Mouse (Mus musculus): ENCODE measurements around the gene Smap1. TPM values are rescaled to one million over a fixed set of nuclear protein-coding genes. Genes with fewer than 3 reads are reported as not detected.

The Smap1 gene
- polyA plus RNA-seq, 1 experiment from 2014 or later: 35.6 TPM

GRCm38 (mm10) chr1:23944076-23944475 is 22.0 kb upstream of the Smap1 start:
- H3K27ac ChIP-seq: no peak overlapping the region
- WGBS (ENCODE audit: insufficient replicate concordance): 77% methylated on average over 1 of the region's 1 CpGs
- H3K4me3 ChIP-seq: no peak overlapping the region
- no peak overlapping the region for H3K9ac ChIP-seq
- H3K9me3 ChIP-seq (replicated peaks): no peaks in the 10 kb centered on the region
- H3K4me1 ChIP-seq: no peaks in the 10 kb centered on the region
- no peak overlapping the region for H3K4me2 ChIP-seq
- no peaks in the 10 kb centered on the region for H3K27me3 ChIP-seq (replicated peaks)
- no peaks in the 10 kb centered on the region for H3K36me3 ChIP-seq
- no peak for ATAC-seq

DNA sequence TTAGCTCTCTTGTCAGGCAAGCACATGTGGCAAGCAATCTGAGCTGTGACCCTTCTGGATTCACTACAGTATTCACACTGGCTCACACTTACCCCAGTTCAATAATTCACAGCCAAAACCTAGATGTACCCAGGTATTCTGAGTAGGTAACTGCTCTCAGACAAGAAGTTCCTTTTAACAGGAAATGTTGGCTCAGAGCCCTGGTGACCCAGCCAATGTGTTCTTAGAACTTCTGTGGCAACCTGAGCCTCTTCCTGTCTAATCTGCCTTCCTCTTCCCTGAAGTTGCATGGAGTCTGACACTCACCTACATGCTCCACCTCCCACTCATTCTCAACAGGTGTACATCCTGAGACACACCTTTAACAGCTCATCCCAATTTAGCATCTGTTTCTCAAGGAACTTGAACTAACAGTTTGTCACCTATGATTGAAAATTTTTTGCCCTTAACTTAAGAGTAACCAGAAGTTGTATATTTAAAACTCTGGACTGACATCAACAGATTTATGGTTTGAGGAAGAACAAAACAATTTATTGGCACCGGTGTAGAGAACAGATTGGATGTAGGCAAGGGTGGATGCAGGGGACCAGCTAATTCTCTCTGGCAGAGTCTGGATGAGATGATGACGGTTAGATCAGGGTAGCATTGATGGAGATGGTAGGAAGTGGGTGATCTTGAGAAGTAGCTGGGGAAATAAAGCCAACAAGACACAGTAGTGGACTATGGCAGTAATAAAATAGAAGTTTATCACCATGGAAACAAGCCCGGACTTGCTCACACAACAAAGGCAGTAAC is 21.2 kb upstream of the Smap1 start:
- 74% methylated on average over 3 of the region's 3 CpGs for WGBS (ENCODE audit: insufficient replicate concordance)
- H3K27me3 ChIP-seq (replicated peaks): no peaks in the 10 kb centered on the region
- no peak overlapping the region for H3K4me2 ChIP-seq
- ATAC-seq: no peak
- no peaks in the 10 kb centered on the region for H3K4me1 ChIP-seq
- no peak overlapping the region for H3K4me3 ChIP-seq
- no peaks in the 10 kb centered on the region for H3K9me3 ChIP-seq (replicated peaks)
- H3K36me3 ChIP-seq: no peaks in the 10 kb centered on the region
- H3K9ac ChIP-seq: no peak overlapping the region
- H3K27ac ChIP-seq: no peak overlapping the region

- Histone ChIP-seq H3K4me1 (no peaks in the 10 kb centered on the region), H3K4me3 (no peak overlapping the region), H3K27ac (no peak overlapping the region), H3K9me3 (replicated peaks) (no peaks in the 10 kb centered on the region), H3K9ac (no peak overlapping the region), H3K27me3 (replicated peaks) (no peaks in the 10 kb centered on the region), H3K4me2 (no peak overlapping the region), H3K36me3 (no peaks in the 10 kb centered on the region)
- no peak for ATAC-seq
- WGBS (ENCODE audit: insufficient replicate concordance): 37% methylated on average over 4 of the region's 4 CpGs
These were observed 13.3 kb upstream of the Smap1 start for GRCm38 (mm10) chr1:23935408-23935762.

- H3K4me3 ChIP-seq: no peak overlapping the region
- H3K4me2 ChIP-seq: no peak overlapping the region
- no peaks in the 10 kb centered on the region for H3K36me3 ChIP-seq
- no peaks in the 10 kb centered on the region for H3K9me3 ChIP-seq (replicated peaks)
- 58% methylated on average over 8 of the region's 8 CpGs for WGBS (ENCODE audit: insufficient replicate concordance)
- H3K27ac ChIP-seq: no peak overlapping the region
- no peaks in the 10 kb centered on the region for H3K4me1 ChIP-seq
- no peak overlapping the region for H3K9ac ChIP-seq
- no peak for ATAC-seq
- H3K27me3 ChIP-seq (replicated peaks): no peaks in the 10 kb centered on the region
These were observed 12.7 kb upstream of the Smap1 start for GRCm38 (mm10) chr1:23934669-23935407.

DNA sequence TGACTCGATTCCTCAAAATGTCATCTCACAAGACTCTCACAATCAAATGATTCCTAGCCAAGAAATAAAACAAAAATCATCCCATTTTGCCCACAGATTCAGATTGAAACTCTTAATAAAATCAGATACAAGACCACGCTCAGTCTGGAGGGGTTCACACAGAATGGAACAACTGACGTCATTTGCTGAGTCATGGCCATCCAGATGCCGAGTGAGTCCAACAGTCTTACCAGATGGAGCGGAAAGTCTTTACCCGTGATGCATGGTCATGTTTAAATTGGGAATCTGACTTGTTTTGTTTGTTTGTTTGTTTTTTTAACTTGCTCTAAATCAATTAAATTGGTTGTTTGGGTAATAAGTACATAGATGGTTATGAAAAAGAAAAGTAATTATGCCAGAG is 7.3 kb upstream of the Smap1 start:
- ATAC-seq: no peak
- WGBS (ENCODE audit: insufficient replicate concordance): 66% methylated on average over 6 of the region's 6 CpGs

DNA sequence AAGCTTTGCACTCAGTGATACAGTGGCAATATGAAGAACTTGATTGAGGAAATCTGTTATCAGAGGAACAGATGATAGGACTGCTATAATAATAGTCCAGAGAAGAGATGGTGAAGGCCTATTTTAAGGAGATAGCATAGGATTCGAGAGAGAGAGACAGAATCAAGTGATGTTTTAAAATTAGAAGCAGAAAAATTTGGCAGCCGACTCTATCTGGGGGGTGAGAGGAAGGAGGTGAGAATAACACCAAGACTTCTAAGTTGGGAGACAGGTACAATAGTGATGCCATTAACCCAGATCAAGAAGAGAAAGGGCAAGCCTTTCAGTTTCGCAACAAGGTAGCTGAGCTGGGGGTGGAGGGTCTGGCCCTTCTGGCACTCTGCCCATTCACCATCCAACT is 6.3 kb upstream of the Smap1 start:
- H3K4me1 ChIP-seq: peaks cover 5% of the 10 kb centered on the region
- H3K27ac ChIP-seq: no peak overlapping the region
- H3K4me2 ChIP-seq: no peak overlapping the region
- H3K4me3 ChIP-seq: no peak overlapping the region
- ATAC-seq: no peak
- H3K36me3 ChIP-seq: no peaks in the 10 kb centered on the region
- H3K9ac ChIP-seq: no peak overlapping the region
- no peaks in the 10 kb centered on the region; the same call in 1 of the 2 replicates for H3K9me3 ChIP-seq (replicated peaks)
- WGBS (ENCODE audit: insufficient replicate concordance): 71% methylated on average over 3 of the region's 3 CpGs
- H3K27me3 ChIP-seq (replicated peaks): no peaks in the 10 kb centered on the region

More for the DNA sequence above, 7.3 kb upstream of the Smap1 start:
- H3K4me1 ChIP-seq: no peaks in the 10 kb centered on the region
- no peak overlapping the region for H3K27ac ChIP-seq
- H3K27me3 ChIP-seq (replicated peaks): no peaks in the 10 kb centered on the region
- H3K9ac ChIP-seq: no peak overlapping the region
- H3K9me3 ChIP-seq (replicated peaks): no peaks in the 10 kb centered on the region; the same call in 1 of the 2 replicates
- no peak overlapping the region for H3K4me2 ChIP-seq
- no peaks in the 10 kb centered on the region for H3K36me3 ChIP-seq
- no peak overlapping the region for H3K4me3 ChIP-seq

DNA sequence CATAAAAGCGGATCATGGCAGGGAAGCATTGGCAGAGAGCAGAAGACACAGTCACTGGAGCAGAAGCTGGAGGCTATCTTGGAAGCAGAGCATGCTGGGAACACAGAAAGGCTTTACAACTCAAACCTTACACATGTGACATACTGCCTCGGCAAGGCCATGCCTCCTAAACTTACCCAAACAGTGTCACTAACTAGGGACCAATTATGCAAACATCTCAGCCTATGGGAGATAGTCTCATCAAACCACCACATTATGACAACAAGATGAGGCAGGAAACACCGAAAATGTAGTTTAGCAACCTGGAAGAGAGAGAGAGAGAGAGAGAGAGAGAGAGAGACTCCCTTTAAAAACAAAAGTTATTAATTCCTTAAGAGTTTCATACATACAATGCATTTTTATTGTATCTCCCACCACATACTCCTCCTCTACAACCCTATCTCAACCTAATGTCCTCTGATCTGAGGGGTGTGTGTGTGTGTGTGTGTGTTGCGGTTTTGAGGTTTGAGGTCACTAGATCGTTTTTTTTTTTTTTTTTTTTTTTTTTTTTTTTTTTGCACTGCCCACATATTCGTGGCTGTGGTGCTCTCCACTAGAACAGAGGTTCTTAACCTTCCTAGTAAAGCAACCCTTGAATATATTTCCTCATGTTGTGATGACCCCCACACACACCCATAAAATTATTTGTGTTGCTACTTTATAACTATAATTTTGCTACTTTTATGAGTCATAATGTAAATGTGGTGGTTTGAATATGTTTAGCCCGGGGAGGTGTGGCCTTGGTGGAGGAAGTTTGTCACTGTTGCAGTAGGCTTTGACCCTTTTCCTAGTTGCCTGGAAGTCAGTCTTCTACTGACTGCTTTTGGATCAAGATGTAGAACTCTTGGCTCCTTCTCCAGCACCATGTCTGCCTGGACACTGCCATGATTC is 1.9 kb upstream of the Smap1 start:
- Histone ChIP-seq H3K27me3 (replicated peaks) (no peaks in the 10 kb centered on the region), H3K27ac (no peak overlapping the region), H3K9me3 (replicated peaks) (no peaks in the 10 kb centered on the region; the same call in 1 of the 2 replicates), H3K4me3 (no peak overlapping the region), H3K4me2 (no peak overlapping the region), H3K9ac (no peak overlapping the region), H3K4me1 (peaks cover 39% of the 10 kb centered on the region), H3K36me3 (no peaks in the 10 kb centered on the region)
- ATAC-seq: no peak
- 39% methylated on average over 7 of the region's 7 CpGs for WGBS (ENCODE audit: insufficient replicate concordance)

DNA sequence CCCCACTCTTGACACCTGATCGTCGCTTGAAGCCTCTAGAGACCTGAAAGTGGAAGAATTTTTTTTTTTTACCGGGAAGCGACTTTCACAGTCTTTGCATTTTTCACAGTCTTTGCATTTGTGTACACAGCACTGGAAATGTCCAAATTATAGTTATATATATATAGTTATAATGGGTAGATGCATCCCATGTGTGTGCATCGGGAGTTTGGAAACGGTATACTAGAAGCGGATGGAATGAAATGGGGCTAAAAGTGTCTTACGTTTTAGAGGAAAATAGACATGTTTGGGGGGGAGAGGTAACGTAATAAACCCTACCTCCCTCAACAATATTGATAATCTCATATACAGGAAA is 390 bp upstream of the Smap1 start:
- H3K9ac ChIP-seq: peak overlapping the region; percentile 97
- no peaks in the 10 kb centered on the region for H3K36me3 ChIP-seq
- peak overlapping the region; percentile 72 for H3K4me2 ChIP-seq
- H3K27me3 ChIP-seq (replicated peaks): no peaks in the 10 kb centered on the region
- WGBS (ENCODE audit: insufficient replicate concordance): 29% methylated on average over 9 of the region's 9 CpGs
- H3K27ac ChIP-seq: peak overlapping the region; percentile 17; the same call in 1 of the 2 replicates
- H3K4me3 ChIP-seq: peak overlapping the region; percentile 96
- H3K9me3 ChIP-seq (replicated peaks): no peaks in the 10 kb centered on the region; the same call in 1 of the 2 replicates
- ATAC-seq: no peak
- H3K4me1 ChIP-seq: peaks cover 53% of the 10 kb centered on the region

GRCm38 (mm10) chr1:23920275-23920674 is 1.8 kb downstream of the Smap1 start:
- Histone ChIP-seq H3K9ac (peak overlapping the region; percentile 97), H3K27me3 (replicated peaks) (no peaks in the 10 kb centered on the region), H3K36me3 (no peaks in the 10 kb centered on the region), H3K4me2 (peak overlapping the region; percentile 72), H3K4me1 (peaks cover 75% of the 10 kb centered on the region), H3K9me3 (replicated peaks) (no peaks in the 10 kb centered on the region), H3K4me3 (peak overlapping the region; percentile 96; the same call in 1 of the 2 replicates), H3K27ac (peak overlapping the region; percentile 43; the same call in 1 of the 2 replicates)
- 34% methylated on average over 2 of the region's 2 CpGs for WGBS (ENCODE audit: insufficient replicate concordance)
- no peak for ATAC-seq

DNA sequence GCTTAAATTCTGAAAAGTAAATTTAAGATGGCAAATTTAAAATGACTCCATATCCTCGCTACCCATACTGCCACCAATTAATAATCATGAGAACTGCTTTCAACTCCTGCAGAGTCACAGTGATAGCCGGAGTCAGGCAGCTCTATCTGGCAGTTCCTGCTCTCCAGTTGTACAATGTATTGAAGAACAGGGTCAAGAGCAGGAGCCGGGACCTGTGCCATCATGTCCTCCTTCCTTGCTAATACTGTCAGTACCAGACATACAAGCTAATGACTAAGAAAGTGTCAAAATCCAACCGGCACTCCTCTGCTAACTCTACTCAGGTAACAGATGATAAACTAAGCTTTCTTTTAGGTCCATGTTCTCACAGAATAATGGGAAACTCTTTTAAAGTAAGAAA is 3.0 kb downstream of the Smap1 start:
- 66% methylated on average over 4 of the region's 4 CpGs for WGBS (ENCODE audit: insufficient replicate concordance)
- H3K4me2 ChIP-seq: no peak overlapping the region
- no peak overlapping the region for H3K27ac ChIP-seq
- no peaks in the 10 kb centered on the region for H3K9me3 ChIP-seq (replicated peaks)
- H3K4me3 ChIP-seq: no peak overlapping the region
- H3K4me1 ChIP-seq: peaks cover 81% of the 10 kb centered on the region
- no peaks in the 10 kb centered on the region for H3K36me3 ChIP-seq
- no peak overlapping the region for H3K9ac ChIP-seq
- no peak for ATAC-seq
- no peaks in the 10 kb centered on the region for H3K27me3 ChIP-seq (replicated peaks)

DNA sequence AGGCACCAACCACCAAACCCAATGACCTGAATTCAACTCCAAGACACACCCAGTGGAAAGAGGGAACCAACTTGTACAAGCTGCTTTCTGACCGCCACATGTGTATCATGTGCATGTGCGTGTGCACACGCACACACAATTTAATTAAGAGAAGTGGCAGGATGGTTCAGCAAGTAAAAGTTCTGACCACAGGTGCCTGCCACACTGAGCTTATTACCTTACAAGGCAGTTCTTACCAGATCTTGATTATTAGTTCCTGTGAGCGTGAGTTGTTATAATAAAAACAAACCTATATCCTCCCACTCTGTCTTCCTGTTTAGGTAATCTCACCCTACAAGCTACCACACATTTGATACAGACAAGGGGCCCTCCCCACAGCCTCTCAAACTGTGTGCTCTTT is 6.6 kb downstream of the Smap1 start:
- Histone ChIP-seq H3K4me2 (peak overlapping the region; percentile 44), H3K36me3 (no peaks in the 10 kb centered on the region), H3K27me3 (replicated peaks) (no peaks in the 10 kb centered on the region), H3K4me1 (peaks cover 60% of the 10 kb centered on the region), H3K9me3 (replicated peaks) (no peaks in the 10 kb centered on the region), H3K4me3 (no peak overlapping the region), H3K27ac (peak overlapping the region; percentile 62), H3K9ac (peak overlapping the region; percentile 27)
- 38% methylated on average over 4 of the region's 4 CpGs for WGBS (ENCODE audit: insufficient replicate concordance)
- peak; percentile 76 for ATAC-seq
